Mouse (Mus musculus): Measurements from ENCODE around the gene Dedd2. TPM values are rescaled to one million over a fixed set of nuclear protein-coding genes. Genes with fewer than 3 reads are reported as not detected.

Dedd2 gene
- polyA plus RNA-seq, 1 experiment from 2014 or later, result 15.7 TPM

GRCm38 (mm10) chr7:25227523-25228300, 7.3 kb upstream of the Dedd2 start:
- no peak overlapping the region for H3K27ac ChIP-seq (replicated peaks; ENCODE audit: low read depth, low read length)
- WGBS, result 96% methylated on average over 1 of the region's 1 CpGs
- H3K36me3 ChIP-seq (ENCODE audit: control insufficient read depth, insufficient read depth, low read length), result peaks cover 91% of the 10 kb centered on the region
- H3K4me2 ChIP-seq (ENCODE audit: low read length), result no peak overlapping the region
- no peak for ATAC-seq (ENCODE audit: low FRiP score, low TSS enrichment)
- H3K9ac ChIP-seq (replicated peaks; ENCODE audit: low read length), result no peak overlapping the region
- H3K27me3 ChIP-seq (ENCODE audit: control insufficient read depth, insufficient read depth, low read length), result no peaks in the 10 kb centered on the region
- DNase-seq, result no peak
- no peaks in the 10 kb centered on the region for H3K9me3 ChIP-seq (ENCODE audit: control insufficient read depth, low read length)
- no peak overlapping the region for H3K4me3 ChIP-seq (replicated peaks; ENCODE audit: low read depth, low read length)
- no peaks in the 10 kb centered on the region for H3K4me1 ChIP-seq (ENCODE audit: control insufficient read depth, insufficient read depth, low read length)

GRCm38 (mm10) chr7:25222275-25222967, 2.0 kb upstream of the Dedd2 start:
- DNase-seq, result no peak
- WGBS, result 87% methylated on average over 10 of the region's 10 CpGs
- peak overlapping the region; percentile 89 for H3K4me2 ChIP-seq (ENCODE audit: low read length)
- H3K9me3 ChIP-seq (ENCODE audit: control insufficient read depth, low read length), result no peaks in the 10 kb centered on the region
- no peak overlapping the region; the same call in 1 of the 2 replicates for H3K9ac ChIP-seq (replicated peaks; ENCODE audit: low read length)
- H3K27ac ChIP-seq (replicated peaks; ENCODE audit: low read depth, low read length), result no peak overlapping the region
- H3K4me3 ChIP-seq (replicated peaks; ENCODE audit: low read depth, low read length), result peak overlapping the region; percentile 71
- no peaks in the 10 kb centered on the region for H3K27me3 ChIP-seq (ENCODE audit: control insufficient read depth, insufficient read depth, low read length)
- no peak for ATAC-seq (ENCODE audit: low FRiP score, low TSS enrichment)
- peaks cover 26% of the 10 kb centered on the region for H3K4me1 ChIP-seq (ENCODE audit: control insufficient read depth, insufficient read depth, low read length)
- peaks cover 39% of the 10 kb centered on the region for H3K36me3 ChIP-seq (ENCODE audit: control insufficient read depth, insufficient read depth, low read length)

- peak; percentile 95 for ATAC-seq (ENCODE audit: low FRiP score, low TSS enrichment)
Measured at GRCm38 (mm10) chr7:25221102-25221883, 878 bp upstream of the Dedd2 start, which contains the start of gene Zfp526. Gene Zfp526, plus strand, starts transcription at chr7:25221425.

GRCm38 (mm10) chr7:25219756-25220456, 509 bp downstream of the Dedd2 start:
- 2% methylated on average over 31 of the region's 31 CpGs for WGBS
- no peaks in the 10 kb centered on the region for H3K9me3 ChIP-seq (ENCODE audit: control insufficient read depth, low read length)
- H3K4me3 ChIP-seq (replicated peaks; ENCODE audit: low read depth, low read length), result peak overlapping the region; percentile 71
- H3K27ac ChIP-seq (replicated peaks; ENCODE audit: low read depth, low read length), result peak overlapping the region; percentile 56
- H3K36me3 ChIP-seq (ENCODE audit: control insufficient read depth, insufficient read depth, low read length), result peaks cover 28% of the 10 kb centered on the region
- no peaks in the 10 kb centered on the region for H3K27me3 ChIP-seq (ENCODE audit: control insufficient read depth, insufficient read depth, low read length)
- H3K4me1 ChIP-seq (ENCODE audit: control insufficient read depth, insufficient read depth, low read length), result peaks cover 26% of the 10 kb centered on the region
- H3K9ac ChIP-seq (replicated peaks; ENCODE audit: low read length), result peak overlapping the region; percentile 73
- DNase-seq (peak; percentile 97), ATAC-seq (ENCODE audit: low FRiP score, low TSS enrichment) (peak; percentile 77)
- H3K4me2 ChIP-seq (ENCODE audit: low read length), result peak overlapping the region; percentile 89

More at GRCm38 (mm10) chr7:25221102-25221883, 878 bp upstream of the Dedd2 start, which contains the start of gene Zfp526:
- Histone ChIP-seq H3K4me3 (replicated peaks; ENCODE audit: low read depth, low read length) (peak within 1 kb of the TSS; percentile 71), H3K4me1 (ENCODE audit: control insufficient read depth, insufficient read depth, low read length) (peaks cover 26% of the 10 kb centered on the region), H3K9ac (replicated peaks; ENCODE audit: low read length) (peak within 1 kb of the TSS; percentile 73), H3K4me2 (ENCODE audit: low read length) (peak within 1 kb of the TSS; percentile 89), H3K36me3 (ENCODE audit: control insufficient read depth, insufficient read depth, low read length) (peaks cover 35% of the 10 kb centered on the region), H3K27ac (replicated peaks; ENCODE audit: low read depth, low read length) (peak within 1 kb of the TSS; percentile 87), H3K27me3 (ENCODE audit: control insufficient read depth, insufficient read depth, low read length) (no peaks in the 10 kb centered on the region), H3K9me3 (ENCODE audit: control insufficient read depth, low read length) (no peaks in the 10 kb centered on the region)
- DNase-seq, result peak; percentile 100
- under 1% methylated on average over 45 of the region's 45 CpGs for WGBS

GRCm38 (mm10) chr7:25219416-25219750, 1.0 kb downstream of the Dedd2 start:
- Histone ChIP-seq H3K4me1 (ENCODE audit: control insufficient read depth, insufficient read depth, low read length) (peaks cover 26% of the 10 kb centered on the region), H3K27me3 (ENCODE audit: control insufficient read depth, insufficient read depth, low read length) (no peaks in the 10 kb centered on the region), H3K9ac (replicated peaks; ENCODE audit: low read length) (peak overlapping the region; percentile 73), H3K9me3 (ENCODE audit: control insufficient read depth, low read length) (no peaks in the 10 kb centered on the region), H3K4me2 (ENCODE audit: low read length) (peak overlapping the region; percentile 89), H3K4me3 (replicated peaks; ENCODE audit: low read depth, low read length) (peak overlapping the region; percentile 71), H3K36me3 (ENCODE audit: control insufficient read depth, insufficient read depth, low read length) (peaks cover 26% of the 10 kb centered on the region), H3K27ac (replicated peaks; ENCODE audit: low read depth, low read length) (peak overlapping the region; percentile 55; the same call in 1 of the 2 replicates)
- ATAC-seq (ENCODE audit: low FRiP score, low TSS enrichment) (peak; percentile 26), DNase-seq (no peak)
- WGBS, result under 1% methylated on average over 16 of the region's 16 CpGs

GRCm38 (mm10) chr7:25218705-25219415, 1.6 kb downstream of the Dedd2 start:
- Histone ChIP-seq H3K27ac (replicated peaks; ENCODE audit: low read depth, low read length) (peak overlapping the region; percentile 55), H3K36me3 (ENCODE audit: control insufficient read depth, insufficient read depth, low read length) (peaks cover 22% of the 10 kb centered on the region), H3K4me3 (replicated peaks; ENCODE audit: low read depth, low read length) (peak overlapping the region; percentile 71), H3K4me2 (ENCODE audit: low read length) (peak overlapping the region; percentile 89), H3K9me3 (ENCODE audit: control insufficient read depth, low read length) (no peaks in the 10 kb centered on the region), H3K4me1 (ENCODE audit: control insufficient read depth, insufficient read depth, low read length) (peaks cover 26% of the 10 kb centered on the region), H3K27me3 (ENCODE audit: control insufficient read depth, insufficient read depth, low read length) (no peaks in the 10 kb centered on the region), H3K9ac (replicated peaks; ENCODE audit: low read length) (peak overlapping the region; percentile 73)
- WGBS, result under 1% methylated on average over 53 of the region's 53 CpGs
- DNase-seq (peak; percentile 82), ATAC-seq (ENCODE audit: low FRiP score, low TSS enrichment) (peak; percentile 22)

GRCm38 (mm10) chr7:25217653-25218395, 2.6 kb downstream of the Dedd2 start:
- DNase-seq (no peak), ATAC-seq (ENCODE audit: low FRiP score, low TSS enrichment) (no peak)
- H3K9me3 ChIP-seq (ENCODE audit: control insufficient read depth, low read length), result no peaks in the 10 kb centered on the region
- H3K36me3 ChIP-seq (ENCODE audit: control insufficient read depth, insufficient read depth, low read length), result peaks cover 23% of the 10 kb centered on the region
- H3K27ac ChIP-seq (replicated peaks; ENCODE audit: low read depth, low read length), result no peak overlapping the region
- H3K4me1 ChIP-seq (ENCODE audit: control insufficient read depth, insufficient read depth, low read length), result peaks cover 26% of the 10 kb centered on the region
- H3K4me3 ChIP-seq (replicated peaks; ENCODE audit: low read depth, low read length), result no peak overlapping the region
- WGBS, result 74% methylated on average over 12 of the region's 12 CpGs
- H3K27me3 ChIP-seq (ENCODE audit: control insufficient read depth, insufficient read depth, low read length), result no peaks in the 10 kb centered on the region
- no peak overlapping the region for H3K9ac ChIP-seq (replicated peaks; ENCODE audit: low read length)
- peak overlapping the region; percentile 89 for H3K4me2 ChIP-seq (ENCODE audit: low read length)
